Mouse (Mus musculus) midbrain, embryonic 16.5 days (tissue): ENCODE results near the gene Hdc. TPM values are rescaled to one million over a fixed set of nuclear protein-coding genes. Genes with fewer than 3 reads are reported as not detected.

Experiments
- ATAC-seq: fragments of 200-750 bp; cut with Nextera tagmentation; 2 replicates; pipeline ENCODE4 v1.8.0; 2017; ENCODE audit warnings: moderate TSS enrichment
- H3K27ac ChIP-seq: fragments of 300-500 bp; sonication (generic); 2 replicates; pipeline ENCODE4 v1.5.1; 2014; ENCODE audit warnings: mild to moderate bottlenecking, low read length, mixed read lengths
- H3K27me3 ChIP-seq: fragments of 300-500 bp; sonication (generic); 2 replicates; pipeline ENCODE4 v1.6.1; 2014; ENCODE audit warnings: low read depth, low read length, mixed read lengths; ENCODE audit not compliant: control insufficient read depth, insufficient read depth
- H3K36me3 ChIP-seq: fragments of 300-500 bp; sonication (generic); 2 replicates; pipeline ENCODE4 v1.6.1; 2014; ENCODE audit warnings: mild to moderate bottlenecking, low read length, moderate library complexity, mixed read lengths; ENCODE audit not compliant: control insufficient read depth, insufficient read depth
- H3K4me1 ChIP-seq: fragments of 300-500 bp; sonication (generic); 2 replicates; pipeline ENCODE4 v1.6.1; 2014; ENCODE audit warnings: mild to moderate bottlenecking, low read length, mixed read lengths; ENCODE audit not compliant: control insufficient read depth, insufficient read depth
- H3K4me2 ChIP-seq: fragments of 300-500 bp; sonication (generic); 2 replicates; pipeline ENCODE4 v1.6.1; 2014; ENCODE audit warnings: mild to moderate bottlenecking, low read length, mixed read lengths
- H3K4me3 ChIP-seq: fragments of 300-500 bp; sonication (generic); 2 replicates; pipeline ENCODE4 v1.5.1; 2014; ENCODE audit warnings: low read depth, mild to moderate bottlenecking, low read length, moderate library complexity, mixed read lengths
- H3K9ac ChIP-seq: fragments of 300-500 bp; sonication (generic); 2 replicates; pipeline ENCODE4 v1.6.1; 2014; ENCODE audit warnings: low read depth, low read length, mixed read lengths
- H3K9me3 ChIP-seq: fragments of 300-500 bp; sonication (generic); replicated peaks from 2 replicates; pipeline ENCODE4 v1.6.1; 2014; ENCODE audit warnings: mild to moderate bottlenecking, low read length, mixed read lengths; ENCODE audit not compliant: control insufficient read depth, poor library complexity, severe bottlenecking
- WGBS: fragments of 180-500 bp; shearing (Covaris S2); extraction: QIAGEN DNeasy Blood & Tissue Kit; methylation state at CpG from one replicate; pipeline ENCODE4 v1.1.7; 2014; 5-methylcytosine and 5-hydroxymethylcytosine counted together
- polyA plus RNA-seq: library from polyadenylated mRNA; unstranded; fragments of >200 nt; fragmentation: Nextera tagmentation; extraction: Ambion mirVana; gene quantifications from 2 replicates; pipeline ENCODE4 v1.2.1, GENCODE M21; 2015

Hdc gene
- polyA plus RNA-seq = 1.1 and 1.7 TPM in 2 replicates

DNA sequence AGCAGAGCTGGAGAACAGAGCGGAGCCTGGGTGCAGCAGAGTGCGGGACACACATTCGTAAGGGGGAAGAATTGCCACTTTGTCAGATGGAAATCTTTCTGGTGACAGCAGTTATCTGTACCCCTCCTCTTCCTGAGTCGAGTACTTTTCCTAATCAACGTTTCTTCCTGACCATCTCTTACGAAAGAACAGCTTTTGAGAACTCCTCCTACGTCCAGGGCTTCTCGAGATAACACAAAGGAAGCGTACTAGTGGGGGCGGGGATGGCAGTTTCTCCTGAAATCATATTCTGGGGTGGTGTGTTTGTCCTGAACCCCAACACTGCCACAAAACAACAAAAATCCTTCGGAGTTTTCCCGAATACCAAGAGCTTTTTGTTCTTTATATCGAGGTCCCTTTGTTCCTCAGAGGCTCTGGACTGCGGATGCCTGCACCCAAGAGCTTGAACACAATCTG, at the start of gene Hdc:
TSS of gene Hdc (minus strand) at position 51 of the 456 bp plus-strand sequence.
- WGBS = 77% methylated on average over 14 of the region's 14 CpGs
- no peak within 1 kb of the TSS for H3K4me3 ChIP-seq
- no peaks in the 10 kb centered on the region for H3K4me1 ChIP-seq
- H3K27me3 ChIP-seq = no peaks in the 10 kb centered on the region
- ATAC-seq = no peak
- no peak within 1 kb of the TSS for H3K9ac ChIP-seq
- H3K9me3 ChIP-seq = no peaks in the 10 kb centered on the region
- no peak within 1 kb of the TSS for H3K4me2 ChIP-seq
- H3K27ac ChIP-seq = no peak within 1 kb of the TSS
- H3K36me3 ChIP-seq = no peaks in the 10 kb centered on the region

DNA sequence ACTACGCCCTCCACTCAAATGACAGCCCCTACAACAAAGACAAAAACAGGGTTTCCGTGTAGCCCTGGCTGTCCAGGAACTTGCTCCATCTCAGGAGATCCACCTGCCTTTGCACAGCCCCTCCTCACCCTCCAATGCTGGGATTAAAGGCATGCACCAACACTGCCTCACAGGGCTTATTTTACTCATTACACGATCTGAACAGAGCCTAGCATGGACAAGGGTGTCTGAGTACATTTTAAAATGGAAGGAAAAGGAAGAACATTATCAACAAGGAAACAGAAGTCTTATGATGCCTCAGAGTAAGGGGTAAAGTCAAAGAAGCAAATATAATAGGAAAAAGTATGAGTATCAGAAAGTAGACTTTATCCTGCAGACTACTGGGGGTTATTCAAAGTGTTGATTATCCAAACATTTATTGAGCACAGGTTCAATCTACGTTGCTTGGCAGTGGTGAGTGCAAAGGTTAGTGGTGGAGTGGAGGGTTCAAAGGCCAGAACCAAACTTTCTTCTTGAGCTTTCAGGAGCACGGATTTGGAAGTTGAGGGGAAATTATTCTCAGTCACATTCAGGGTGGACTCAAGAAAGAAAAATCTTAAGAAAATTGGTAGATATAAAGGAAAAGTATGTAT, 49.6 kb upstream of the Hdc start:
- peaks cover 23% of the 10 kb centered on the region for H3K4me1 ChIP-seq
- H3K27ac ChIP-seq = no peak overlapping the region
- H3K4me2 ChIP-seq = no peak overlapping the region
- no peak overlapping the region for H3K4me3 ChIP-seq
- H3K27me3 ChIP-seq = no peaks in the 10 kb centered on the region
- 91% methylated on average over 5 of the region's 5 CpGs for WGBS
- no peaks in the 10 kb centered on the region for H3K9me3 ChIP-seq
- ATAC-seq = no peak
- H3K36me3 ChIP-seq = no peaks in the 10 kb centered on the region
- no peak overlapping the region for H3K9ac ChIP-seq

DNA sequence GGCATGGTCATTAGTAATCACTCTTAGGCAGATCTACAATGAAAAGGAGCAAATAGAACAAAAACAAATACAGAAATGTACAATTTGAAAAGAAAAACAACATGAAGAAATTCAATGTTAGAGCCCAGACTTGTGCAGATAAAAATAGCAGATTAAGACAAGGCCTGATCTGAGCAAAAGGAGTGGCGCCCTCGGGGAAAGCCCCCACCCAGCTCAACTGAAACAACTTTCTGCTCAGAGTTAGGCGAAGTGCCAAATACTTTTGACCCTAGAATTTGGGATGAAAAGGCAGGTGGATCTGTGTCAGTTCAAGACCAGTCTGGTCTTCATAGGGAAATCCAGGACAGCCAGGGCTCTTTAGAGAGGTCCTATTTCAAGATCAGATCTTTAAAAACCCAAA, 46.9 kb upstream of the Hdc start:
- no peak overlapping the region for H3K4me2 ChIP-seq
- no peaks in the 10 kb centered on the region for H3K27me3 ChIP-seq
- H3K9ac ChIP-seq = no peak overlapping the region
- no peaks in the 10 kb centered on the region for H3K9me3 ChIP-seq
- H3K4me1 ChIP-seq = no peaks in the 10 kb centered on the region
- no peak overlapping the region for H3K27ac ChIP-seq
- H3K36me3 ChIP-seq = no peaks in the 10 kb centered on the region
- ATAC-seq = no peak
- no peak overlapping the region for H3K4me3 ChIP-seq
- 85% methylated on average over 3 of the region's 3 CpGs for WGBS

DNA sequence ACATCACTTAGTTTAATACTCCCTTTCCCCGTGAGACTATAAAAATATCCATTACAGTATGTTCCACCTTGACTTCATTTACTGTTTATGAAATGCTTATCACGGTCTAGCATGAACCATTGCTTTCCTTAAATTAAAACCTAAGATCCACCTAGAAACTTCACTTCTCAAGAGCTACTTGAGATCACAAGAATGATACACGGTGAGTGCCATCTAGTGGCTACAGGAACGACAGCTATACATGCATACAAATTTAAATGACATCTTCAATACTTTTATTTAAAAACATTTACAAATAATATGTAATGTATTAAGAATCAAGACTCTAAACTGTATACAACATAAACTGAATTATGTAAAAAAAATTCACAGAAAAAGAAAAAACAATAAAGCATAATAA, 44.4 kb upstream of the Hdc start:
- Histone ChIP-seq H3K36me3 (no peaks in the 10 kb centered on the region), H3K27me3 (no peaks in the 10 kb centered on the region), H3K4me1 (no peaks in the 10 kb centered on the region), H3K4me3 (no peak overlapping the region), H3K9ac (no peak overlapping the region), H3K9me3 (no peaks in the 10 kb centered on the region), H3K27ac (no peak overlapping the region), H3K4me2 (no peak overlapping the region)
- no peak for ATAC-seq
- WGBS = 61% methylated on average over 4 of the region's 4 CpGs

DNA sequence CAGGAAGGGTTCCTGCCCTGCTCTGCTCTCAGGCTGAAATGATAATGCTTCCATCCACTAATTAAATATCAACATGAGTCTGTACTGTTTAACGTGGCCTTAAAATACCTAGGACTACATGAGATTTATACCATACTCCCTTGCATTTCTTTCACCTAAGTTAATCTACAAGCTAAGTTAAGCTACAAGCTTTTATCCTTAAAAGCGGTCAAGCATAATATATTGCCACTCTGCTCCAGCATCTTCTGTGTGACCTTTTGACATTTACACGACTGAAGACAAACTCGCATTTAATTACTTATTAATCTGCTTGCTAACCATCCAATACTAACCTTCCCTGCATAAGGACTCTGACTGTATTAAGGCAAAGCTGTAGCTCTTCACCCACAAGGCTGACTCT, 33.8 kb upstream of the Hdc start:
- Histone ChIP-seq H3K9me3 (no peaks in the 10 kb centered on the region), H3K36me3 (peaks cover 12% of the 10 kb centered on the region)
- 84% methylated on average over 4 of the region's 4 CpGs for WGBS

DNA sequence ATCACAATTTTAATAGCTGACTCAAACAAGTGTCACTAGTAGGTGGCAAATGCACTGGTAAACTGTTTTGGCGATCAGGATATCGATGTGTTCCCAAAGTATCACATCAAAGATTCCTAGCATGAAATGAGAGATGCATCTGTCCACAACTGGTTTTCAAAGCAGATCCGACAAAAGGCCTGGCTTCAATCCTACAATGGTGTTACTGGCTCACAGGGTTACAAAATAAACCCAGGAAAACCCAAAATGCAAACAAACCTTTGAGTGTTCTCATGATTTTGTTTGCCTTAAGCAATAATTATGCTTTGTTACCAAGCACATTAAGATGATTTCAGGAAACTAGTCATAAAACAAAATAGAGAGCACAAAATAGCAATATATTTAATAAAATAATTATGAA, 28.7 kb upstream of the Hdc start:
- 90% methylated on average over 3 of the region's 3 CpGs for WGBS
- no peaks in the 10 kb centered on the region for H3K9me3 ChIP-seq
- no peak overlapping the region for H3K9ac ChIP-seq
- H3K4me3 ChIP-seq = no peak overlapping the region
- no peak overlapping the region for H3K4me2 ChIP-seq
- H3K36me3 ChIP-seq = peaks cover 21% of the 10 kb centered on the region
- ATAC-seq = no peak
- no peaks in the 10 kb centered on the region for H3K4me1 ChIP-seq
- H3K27ac ChIP-seq = no peak overlapping the region
- H3K27me3 ChIP-seq = no peaks in the 10 kb centered on the region

More for the DNA sequence above, 33.8 kb upstream of the Hdc start:
- Histone ChIP-seq H3K4me1 (no peaks in the 10 kb centered on the region), H3K4me2 (no peak overlapping the region), H3K9ac (no peak overlapping the region), H3K4me3 (no peak overlapping the region), H3K27ac (no peak overlapping the region), H3K27me3 (no peaks in the 10 kb centered on the region)
- no peak for ATAC-seq

DNA sequence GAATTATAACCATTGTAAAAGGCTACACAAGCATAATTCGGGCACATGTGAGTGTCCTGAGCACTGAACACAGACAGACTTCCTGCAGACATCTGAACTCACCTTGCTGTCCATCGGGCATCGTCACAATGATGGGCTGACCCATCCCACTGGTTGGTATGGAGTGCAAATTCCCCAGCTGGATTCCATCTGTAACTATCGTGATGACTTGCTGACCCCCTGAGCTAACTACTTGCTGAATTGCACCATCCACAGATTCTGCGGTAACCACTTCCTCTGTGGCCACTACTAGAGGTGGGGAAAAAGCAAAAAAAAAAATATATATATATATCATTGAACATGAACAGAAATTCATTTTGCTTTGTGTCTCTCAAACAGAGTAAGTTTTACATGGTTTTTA, 27.4 kb upstream of the Hdc start:
- Histone ChIP-seq H3K4me1 (no peaks in the 10 kb centered on the region), H3K27ac (no peak overlapping the region), H3K9me3 (no peaks in the 10 kb centered on the region), H3K36me3 (peaks cover 23% of the 10 kb centered on the region), H3K27me3 (no peaks in the 10 kb centered on the region), H3K9ac (no peak overlapping the region), H3K4me3 (no peak overlapping the region), H3K4me2 (no peak overlapping the region)
- ATAC-seq = no peak
- 92% methylated on average over 5 of the region's 5 CpGs for WGBS

DNA sequence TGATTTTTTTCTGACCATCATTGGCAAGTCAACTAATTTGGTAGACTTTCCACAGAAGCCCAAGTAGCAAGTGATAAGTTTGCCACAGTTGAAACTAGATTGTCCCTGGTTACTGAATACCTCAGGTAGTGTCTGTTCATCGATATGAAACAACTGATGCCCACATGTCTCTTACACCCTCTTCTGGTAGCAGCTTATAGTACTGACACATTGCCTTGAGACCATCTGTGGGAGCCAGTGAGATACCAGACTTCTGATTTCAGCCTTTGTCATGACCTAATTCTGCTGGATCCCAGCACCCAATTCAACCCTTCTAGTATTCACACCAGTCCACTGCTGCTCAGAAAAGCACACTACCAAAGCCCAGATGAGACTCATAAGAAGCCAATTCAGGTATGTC, 25.7 kb upstream of the Hdc start:
- H3K27ac ChIP-seq = no peak overlapping the region
- peaks cover 25% of the 10 kb centered on the region for H3K36me3 ChIP-seq
- no peak for ATAC-seq
- no peak overlapping the region for H3K4me2 ChIP-seq
- H3K9me3 ChIP-seq = no peaks in the 10 kb centered on the region
- no peaks in the 10 kb centered on the region for H3K27me3 ChIP-seq
- no peak overlapping the region for H3K9ac ChIP-seq
- no peaks in the 10 kb centered on the region for H3K4me1 ChIP-seq
- 97% methylated on average over 1 of the region's 1 CpGs for WGBS
- no peak overlapping the region for H3K4me3 ChIP-seq

DNA sequence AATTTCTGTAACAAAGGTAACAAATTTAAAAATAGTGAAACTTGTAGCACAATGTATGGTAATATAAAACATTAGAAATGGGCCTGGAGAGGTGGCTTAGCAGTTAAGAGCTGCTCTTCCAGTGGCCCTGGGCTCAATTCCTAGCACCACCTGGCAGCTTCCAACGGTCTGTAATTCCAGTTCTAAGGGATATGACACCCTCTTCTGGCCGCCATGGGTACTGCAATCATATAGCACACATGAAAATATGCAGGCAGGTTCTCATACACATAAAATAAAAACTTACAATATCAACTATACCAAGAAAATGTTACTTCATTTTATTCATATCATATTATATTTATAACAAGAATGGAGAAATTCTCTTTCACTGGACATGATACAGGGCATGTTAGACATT, 21.2 kb upstream of the Hdc start:
- H3K4me2 ChIP-seq = no peak overlapping the region
- H3K27me3 ChIP-seq = no peaks in the 10 kb centered on the region
- no peaks in the 10 kb centered on the region for H3K9me3 ChIP-seq
- no peak overlapping the region for H3K27ac ChIP-seq
- peaks cover 20% of the 10 kb centered on the region for H3K36me3 ChIP-seq
- ATAC-seq = no peak
- H3K9ac ChIP-seq = no peak overlapping the region
- H3K4me3 ChIP-seq = no peak overlapping the region
- no peaks in the 10 kb centered on the region for H3K4me1 ChIP-seq
- 95% methylated on average over 2 of the region's 2 CpGs for WGBS
